Mouse (Mus musculus): ENCODE measurements around the gene Gm15155. TPM values are rescaled to one million over a fixed set of nuclear protein-coding genes. Genes with fewer than 3 reads are reported as not detected.

Gene Gm15155
- polyA plus RNA-seq (2014; fragmentation: Illumina TruSeq; extraction: RNeasy Lipid Tissue Mini Kit (QIAGEN cat#74804); ENCODE audit: low read depth, low replicate concordance), result not detected

GRCm38 (mm10) chrX:155624341-155624841, at the start of gene Gm15155:
Gene Gm15155 (plus strand): TSS chrX:155624741.

GRCm38 (mm10) chrX:155623701-155624281, 750 bp upstream of the Gm15155 start, which contains the start of gene Ptchd1:
Gene Ptchd1 (minus strand): TSS chrX:155623814.

Other genes starting within 250 kb of the Gm15155 start
- gene Ptchd1, start 927 bp upstream of the Gm15155 start, polyA plus RNA-seq (2014; fragmentation: Illumina TruSeq; extraction: RNeasy Lipid Tissue Mini Kit (QIAGEN cat#74804); ENCODE audit: low read depth, low replicate concordance), result not detected